Mouse (Mus musculus): Measurements from ENCODE around the gene Vps50. TPM values are rescaled to one million over a fixed set of nuclear protein-coding genes. Genes with fewer than 3 reads are reported as not detected.
"Not testable (repeated sequence)": the region's sequence is repeated elsewhere in the genome, so short reads cannot be mapped to it uniquely, and the experiment has no call there.

Gene Vps50
- polyA plus RNA-seq, 1 experiment from 2014 or later, result 59.5 TPM

DNA sequence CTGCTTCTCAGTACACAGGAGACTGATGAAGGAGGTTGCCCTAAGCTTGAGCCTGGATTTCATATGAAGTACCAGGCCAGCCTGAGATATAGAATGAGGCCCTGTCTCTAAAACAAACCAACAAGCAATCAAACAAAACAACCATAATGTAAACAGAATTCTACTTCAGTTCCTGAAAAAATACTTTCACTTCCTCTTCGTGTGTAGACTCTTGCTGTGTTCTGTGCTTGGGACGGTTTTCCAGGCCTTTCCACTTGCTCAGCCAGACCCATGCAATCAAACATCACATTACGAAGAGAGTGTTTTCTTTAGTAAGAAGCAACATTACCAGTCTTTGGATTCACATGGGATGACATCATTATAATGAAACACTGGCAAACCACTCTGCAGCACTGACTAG, 16.5 kb upstream of the Vps50 start:
- Histone ChIP-seq H3K27ac (ENCODE audit: low read length) (no peak overlapping the region), H3K4me2 (ENCODE audit: low read length) (no peak overlapping the region), H3K27me3 (replicated peaks; ENCODE audit: control insufficient read depth, insufficient read depth, low read length) (no peaks in the 10 kb centered on the region), H3K4me1 (replicated peaks; ENCODE audit: control insufficient read depth, insufficient read depth, low read length) (no peaks in the 10 kb centered on the region), H3K9me3 (ENCODE audit: control insufficient read depth, low read length) (no peaks in the 10 kb centered on the region), H3K4me3 (replicated peaks; ENCODE audit: low read length) (no peak overlapping the region), H3K36me3 (ENCODE audit: control insufficient read depth, insufficient read depth) (no peaks in the 10 kb centered on the region), H3K9ac (replicated peaks; ENCODE audit: low read depth, low read length) (no peak overlapping the region)
- 86% methylated on average over 3 of the region's 3 CpGs for WGBS
- ATAC-seq, result no peak

GRCm38 (mm10) chr6:3485133-3485532, 13.0 kb upstream of the Vps50 start:
- H3K27me3 ChIP-seq (replicated peaks; ENCODE audit: control insufficient read depth, insufficient read depth, low read length), result no peaks in the 10 kb centered on the region
- H3K4me2 ChIP-seq (ENCODE audit: low read length), result no peak overlapping the region
- no peaks in the 10 kb centered on the region for H3K9me3 ChIP-seq (ENCODE audit: control insufficient read depth, low read length)
- H3K4me1 ChIP-seq (replicated peaks; ENCODE audit: control insufficient read depth, insufficient read depth, low read length), result no peaks in the 10 kb centered on the region
- no peak overlapping the region for H3K27ac ChIP-seq (ENCODE audit: low read length)
- no peak overlapping the region for H3K9ac ChIP-seq (replicated peaks; ENCODE audit: low read depth, low read length)
- ATAC-seq, result no peak
- H3K4me3 ChIP-seq (replicated peaks; ENCODE audit: low read length), result no peak overlapping the region
- 86% methylated on average over 3 of the region's 3 CpGs for WGBS
- H3K36me3 ChIP-seq (ENCODE audit: control insufficient read depth, insufficient read depth), result no peaks in the 10 kb centered on the region

DNA sequence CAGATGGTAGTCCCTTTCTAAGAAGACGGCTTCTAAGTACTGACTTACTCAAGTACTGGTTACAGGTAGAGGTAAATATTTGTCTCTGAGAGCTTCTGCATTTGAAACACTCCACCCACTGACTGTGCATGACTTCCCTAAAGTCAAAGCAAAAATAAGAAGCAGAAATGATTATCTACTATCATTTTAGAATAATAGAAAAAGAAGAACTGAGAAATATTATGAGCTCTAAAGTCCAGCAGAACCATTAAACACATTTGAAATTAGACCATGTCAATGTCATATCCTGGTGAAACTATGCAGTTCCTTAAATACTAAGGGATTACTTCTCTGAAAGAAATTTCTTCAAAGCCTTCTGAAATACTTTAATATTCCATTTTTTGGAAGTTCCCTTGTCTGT, 10.8 kb upstream of the Vps50 start:
- Histone ChIP-seq H3K9me3 (ENCODE audit: control insufficient read depth, low read length) (no peaks in the 10 kb centered on the region), H3K4me1 (replicated peaks; ENCODE audit: control insufficient read depth, insufficient read depth, low read length) (no peaks in the 10 kb centered on the region), H3K4me2 (ENCODE audit: low read length) (no peak overlapping the region), H3K27ac (ENCODE audit: low read length) (no peak overlapping the region), H3K27me3 (replicated peaks; ENCODE audit: control insufficient read depth, insufficient read depth, low read length) (no peaks in the 10 kb centered on the region), H3K9ac (replicated peaks; ENCODE audit: low read depth, low read length) (no peak overlapping the region), H3K36me3 (ENCODE audit: control insufficient read depth, insufficient read depth) (no peaks in the 10 kb centered on the region), H3K4me3 (replicated peaks; ENCODE audit: low read length) (no peak overlapping the region)
- ATAC-seq, result no peak
- WGBS, result 97% methylated on average over 1 of the region's 1 CpGs

DNA sequence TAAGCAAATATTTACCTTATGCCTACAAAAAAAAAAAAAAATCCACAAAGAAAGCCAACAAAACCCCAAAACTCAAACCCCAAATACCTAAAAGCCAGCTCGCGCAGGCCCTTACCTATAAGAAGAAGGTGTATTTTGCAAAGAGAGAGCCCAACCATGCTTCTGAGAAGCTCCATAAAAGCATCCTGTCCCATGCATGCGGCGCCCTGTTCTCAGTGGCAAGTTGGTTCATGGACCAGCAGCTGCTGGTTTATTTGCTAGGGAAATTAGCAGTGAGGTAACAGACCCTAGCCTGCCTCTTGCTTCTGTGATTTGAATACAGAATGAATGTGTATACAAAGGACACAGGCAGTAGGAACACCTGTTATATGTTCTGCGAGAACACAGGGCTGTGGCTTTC, 3.9 kb upstream of the Vps50 start:
- 78% methylated on average over 5 of the region's 5 CpGs for WGBS
- no peak overlapping the region for H3K4me2 ChIP-seq (ENCODE audit: low read length)
- H3K36me3 ChIP-seq (ENCODE audit: control insufficient read depth, insufficient read depth), result no peaks in the 10 kb centered on the region
- no peak overlapping the region for H3K9ac ChIP-seq (replicated peaks; ENCODE audit: low read depth, low read length)
- no peak overlapping the region for H3K27ac ChIP-seq (ENCODE audit: low read length)
- H3K27me3 ChIP-seq (replicated peaks; ENCODE audit: control insufficient read depth, insufficient read depth, low read length), result no peaks in the 10 kb centered on the region
- no peak overlapping the region for H3K4me3 ChIP-seq (replicated peaks; ENCODE audit: low read length)
- ATAC-seq, result no peak
- no peaks in the 10 kb centered on the region for H3K9me3 ChIP-seq (ENCODE audit: control insufficient read depth, low read length)
- peaks cover 8% of the 10 kb centered on the region for H3K4me1 ChIP-seq (replicated peaks; ENCODE audit: control insufficient read depth, insufficient read depth, low read length)

DNA sequence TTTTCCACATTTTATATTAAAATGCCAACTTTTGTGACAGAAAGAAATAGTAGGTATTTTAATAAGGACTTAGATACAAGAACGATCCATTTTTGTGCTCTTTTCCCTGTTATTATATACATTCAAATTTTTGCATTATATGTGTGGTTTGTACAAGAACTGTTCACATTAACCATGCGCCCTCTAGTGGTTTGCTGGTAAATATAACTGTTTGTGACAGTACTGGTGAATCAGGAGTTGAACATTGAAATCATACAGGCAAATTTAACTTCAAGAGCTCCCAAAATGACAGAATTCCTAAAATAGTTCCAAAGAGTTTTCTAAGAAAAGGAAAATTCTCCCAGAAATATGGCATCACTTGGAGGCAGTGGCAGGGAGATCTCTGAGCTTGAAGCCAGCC, 2.0 kb upstream of the Vps50 start:
- Histone ChIP-seq H3K27me3 (replicated peaks; ENCODE audit: control insufficient read depth, insufficient read depth, low read length) (no peaks in the 10 kb centered on the region), H3K9me3 (ENCODE audit: control insufficient read depth, low read length) (no peaks in the 10 kb centered on the region), H3K27ac (ENCODE audit: low read length) (no peak overlapping the region), H3K4me1 (replicated peaks; ENCODE audit: control insufficient read depth, insufficient read depth, low read length) (peaks cover 12% of the 10 kb centered on the region), H3K9ac (replicated peaks; ENCODE audit: low read depth, low read length) (no peak overlapping the region), H3K36me3 (ENCODE audit: control insufficient read depth, insufficient read depth) (no peaks in the 10 kb centered on the region), H3K4me2 (ENCODE audit: low read length) (no peak overlapping the region), H3K4me3 (replicated peaks; ENCODE audit: low read length) (no peak overlapping the region)
- 8% methylated on average over 2 of the region's 2 CpGs for WGBS
- ATAC-seq, result no peak

- Histone ChIP-seq H3K27me3 (replicated peaks; ENCODE audit: control insufficient read depth, insufficient read depth, low read length) (no peaks in the 10 kb centered on the region), H3K9me3 (ENCODE audit: control insufficient read depth, low read length) (no peaks in the 10 kb centered on the region), H3K27ac (ENCODE audit: low read length) (no peak overlapping the region), H3K4me3 (replicated peaks; ENCODE audit: low read length) (no peak overlapping the region), H3K4me2 (ENCODE audit: low read length) (no peak overlapping the region), H3K4me1 (replicated peaks; ENCODE audit: control insufficient read depth, insufficient read depth, low read length) (peaks cover 12% of the 10 kb centered on the region), H3K36me3 (ENCODE audit: control insufficient read depth, insufficient read depth) (no peaks in the 10 kb centered on the region), H3K9ac (replicated peaks; ENCODE audit: low read depth, low read length) (no peak overlapping the region)
- 87% methylated on average over 3 of the region's 3 CpGs for WGBS
- no peak for ATAC-seq
Observed at GRCm38 (mm10) chr6:3500286-3500685, 2.1 kb downstream of the Vps50 start.

- Histone ChIP-seq H3K4me3 (replicated peaks; ENCODE audit: low read length) (no peak overlapping the region), H3K4me1 (replicated peaks; ENCODE audit: control insufficient read depth, insufficient read depth, low read length) (no peaks in the 10 kb centered on the region), H3K36me3 (ENCODE audit: control insufficient read depth, insufficient read depth) (no peaks in the 10 kb centered on the region), H3K4me2 (ENCODE audit: low read length) (no peak overlapping the region), H3K27me3 (replicated peaks; ENCODE audit: control insufficient read depth, insufficient read depth, low read length) (no peaks in the 10 kb centered on the region), H3K9ac (replicated peaks; ENCODE audit: low read depth, low read length) (no peak overlapping the region), H3K27ac (ENCODE audit: low read length) (no peak overlapping the region), H3K9me3 (ENCODE audit: control insufficient read depth, low read length) (no peaks in the 10 kb centered on the region)
- no peak for ATAC-seq
- 83% methylated on average over 5 of the region's 5 CpGs for WGBS
Observed at GRCm38 (mm10) chr6:3505289-3505688, 7.1 kb downstream of the Vps50 start.

GRCm38 (mm10) chr6:3507078-3507477, 8.9 kb downstream of the Vps50 start:
- Histone ChIP-seq H3K9me3 (ENCODE audit: control insufficient read depth, low read length) (no peaks in the 10 kb centered on the region), H3K27me3 (replicated peaks; ENCODE audit: control insufficient read depth, insufficient read depth, low read length) (no peaks in the 10 kb centered on the region), H3K9ac (replicated peaks; ENCODE audit: low read depth, low read length) (no peak overlapping the region), H3K4me2 (ENCODE audit: low read length) (no peak overlapping the region), H3K36me3 (ENCODE audit: control insufficient read depth, insufficient read depth) (no peaks in the 10 kb centered on the region), H3K4me1 (replicated peaks; ENCODE audit: control insufficient read depth, insufficient read depth, low read length) (peaks cover 6% of the 10 kb centered on the region; the same call in 1 of the 2 replicates), H3K4me3 (replicated peaks; ENCODE audit: low read length) (no peak overlapping the region), H3K27ac (ENCODE audit: low read length) (no peak overlapping the region)
- 87% methylated on average over 4 of the region's 4 CpGs for WGBS
- ATAC-seq, result no peak

DNA sequence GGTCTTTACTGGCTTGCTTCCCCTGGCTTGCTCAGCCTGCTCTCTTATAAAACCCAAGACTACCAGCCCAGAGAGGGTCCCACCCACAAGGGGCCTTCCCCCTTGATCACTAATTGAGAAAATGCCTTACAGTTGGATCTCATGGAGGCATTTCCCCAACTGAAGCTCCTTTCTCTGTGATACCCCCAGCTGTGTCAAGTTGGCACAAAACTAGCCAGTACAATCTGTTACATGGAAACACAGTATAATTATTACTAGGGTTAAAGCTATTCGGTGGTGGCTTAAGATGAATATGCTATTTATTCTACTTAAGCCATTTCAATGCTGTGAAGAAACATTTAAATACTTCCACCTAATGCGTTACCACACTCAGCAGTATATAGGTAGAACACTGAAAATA, 10.0 kb downstream of the Vps50 start:
- WGBS, result 75% methylated on average over 2 of the region's 2 CpGs
- H3K4me2 ChIP-seq (ENCODE audit: low read length); H3K36me3 ChIP-seq (ENCODE audit: control insufficient read depth, insufficient read depth); H3K9ac ChIP-seq (replicated peaks; ENCODE audit: low read depth, low read length); H3K9me3 ChIP-seq (ENCODE audit: control insufficient read depth, low read length); H3K27ac ChIP-seq (ENCODE audit: low read length); H3K27me3 ChIP-seq (replicated peaks; ENCODE audit: control insufficient read depth, insufficient read depth, low read length); H3K4me3 ChIP-seq (replicated peaks; ENCODE audit: low read length); ATAC-seq: not testable (repeated sequence)
- peaks cover 12% of the 10 kb centered on the region for H3K4me1 ChIP-seq (replicated peaks; ENCODE audit: control insufficient read depth, insufficient read depth, low read length)

GRCm38 (mm10) chr6:3509782-3510181, 11.6 kb downstream of the Vps50 start:
- Histone ChIP-seq H3K27me3 (replicated peaks; ENCODE audit: control insufficient read depth, insufficient read depth, low read length) (no peaks in the 10 kb centered on the region), H3K4me1 (replicated peaks; ENCODE audit: control insufficient read depth, insufficient read depth, low read length) (peaks cover 12% of the 10 kb centered on the region), H3K9ac (replicated peaks; ENCODE audit: low read depth, low read length) (no peak overlapping the region), H3K36me3 (ENCODE audit: control insufficient read depth, insufficient read depth) (no peaks in the 10 kb centered on the region), H3K4me2 (ENCODE audit: low read length) (no peak overlapping the region), H3K27ac (ENCODE audit: low read length) (no peak overlapping the region), H3K9me3 (ENCODE audit: control insufficient read depth, low read length) (no peaks in the 10 kb centered on the region), H3K4me3 (replicated peaks; ENCODE audit: low read length) (no peak overlapping the region)
- ATAC-seq, result peak; percentile 63
- 11% methylated on average over 2 of the region's 2 CpGs for WGBS

All from forebrain, embryonic 16.5 days (tissue).